Mouse (Mus musculus) liver, embryonic 14.5 days (tissue): Measurements from ENCODE around the gene Hbb-bs. TPM values are rescaled to one million over a fixed set of nuclear protein-coding genes. Genes with fewer than 3 reads are reported as not detected.

Experiments
- ATAC-seq: fragments of 200-750 bp; cut with Nextera tagmentation; 2 replicates; pipeline ENCODE4 v1.8.0; 2017; ENCODE audit warnings: moderate number of reproducible peaks, mild to moderate bottlenecking, moderate library complexity; ENCODE audit not compliant: insufficient read depth
- DNase-seq, 3 experiments: peaks; one replicate each; pipeline ENCODE4 v3.0.0-alpha.2; 2012 to 2013; ENCODE audit warnings: low read depth in 3 of 3, low spot score in 3 of 3
- H3K27ac ChIP-seq: fragments of 300-500 bp; sonication (generic); 2 replicates; pipeline ENCODE4 v1.5.1; 2014; ENCODE audit warnings: moderate library complexity, mild to moderate bottlenecking, control low read depth, inconsistent platforms
- H3K27me3 ChIP-seq: fragments of 300-500 bp; sonication (generic); 2 replicates; pipeline ENCODE4 v1.6.1; 2014; ENCODE audit warnings: mild to moderate bottlenecking, low read length, moderate library complexity; ENCODE audit not compliant: control insufficient read depth, insufficient read depth
- H3K36me3 ChIP-seq: fragments of 300-500 bp; sonication (generic); replicated peaks from 2 replicates; pipeline ENCODE4 v1.6.1; 2014; ENCODE audit warnings: low read depth; ENCODE audit not compliant: control insufficient read depth, insufficient read depth
- H3K4me1 ChIP-seq, 2 experiments: fragments of 200-500 bp in 1 of 2; fragments of 300-500 bp in 1 of 2; sonication (generic) in 1 of 2; replicated peaks; 2 replicates each; pipeline ENCODE4 v1.6.1; 2012 to 2014; ENCODE audit warnings: antibody characterized with exemption in 1 of 2, inconsistent platforms in 1 of 2, low read length in 1 of 2; ENCODE audit not compliant: control insufficient read depth in 2 of 2, insufficient read depth in 2 of 2
- H3K4me2 ChIP-seq: fragments of 300-500 bp; sonication (generic); 2 replicates; pipeline ENCODE4 v1.6.1; 2014; ENCODE audit warnings: low read depth, mild to moderate bottlenecking, control low read depth, moderate library complexity
- H3K4me3 ChIP-seq, 2 experiments: fragments of 200-500 bp in 1 of 2; fragments of 300-500 bp in 1 of 2; sonication (generic) in 1 of 2; 2 replicates each; pipeline ENCODE4 v1.5.1; 2012 to 2014; ENCODE audit warnings: low read depth in 2 of 2, low read length in 2 of 2, mild to moderate bottlenecking in 2 of 2, control low read depth in 1 of 2, inconsistent platforms in 1 of 2, moderate library complexity in 1 of 2; ENCODE audit not compliant: insufficient read depth in 1 of 2
- H3K9ac ChIP-seq: fragments of 300-500 bp; sonication (generic); replicated peaks from 2 replicates; pipeline ENCODE4 v1.6.1; 2014; ENCODE audit warnings: mild to moderate bottlenecking, control low read depth, moderate library complexity
- H3K9me3 ChIP-seq: fragments of 300-500 bp; sonication (generic); 2 replicates; pipeline ENCODE4 v1.6.1; 2016; ENCODE audit warnings: low read length, mixed read lengths; ENCODE audit not compliant: control insufficient read depth
- CTCF ChIP-seq: IDR thresholded peaks from 2 replicates; pipeline ENCODE4 v1.5.1; 2016; ENCODE audit warnings: antibody characterized with exemption, low read depth, control low read depth
- EP300 ChIP-seq: IDR thresholded peaks from 2 replicates; pipeline ENCODE4 v1.6.1; 2016; ENCODE audit warnings: antibody characterized with exemption, low read depth
- WGBS: fragments of 180-500 bp; shearing (Covaris S2); extraction: QIAGEN DNeasy Blood & Tissue Kit; methylation state at CpG from one replicate; pipeline ENCODE4 v1.1.7; 2014; ENCODE audit not compliant: insufficient replicate concordance; 5-methylcytosine and 5-hydroxymethylcytosine counted together
- polyA plus RNA-seq, 2 experiments: library from polyadenylated mRNA; depleted of rRNA in 1 of 2; stranded (reverse) in 1 of 2; unstranded in 1 of 2; fragments of >200 nt; fragmentation: Nextera tagmentation in 1 of 2; extraction: Ambion mirVana in 1 of 2; gene quantifications; 2 replicates each; pipeline versions ENCODE4 v1.2.1 to v1.2.3; 2012 to 2014

The Hbb-bs gene
- polyA plus RNA-seq, 2 experiments = 131,477 to 209,901 TPM

GRCm38 (mm10) chr7:103865716-103866115, 37.8 kb upstream of the Hbb-bs start:
- peak overlapping the region in 1 of 2 experiments; percentile 15; a peak in 3 of 4 replicates for H3K4me3 ChIP-seq
- TF ChIP-seq CTCF (0 out of 2 replicates have a peak, but pooled peaks have one; percentile 4), EP300 (peak; percentile 99)
- H3K4me1 ChIP-seq = peaks cover 71 to 76% of the 10 kb centered on the region in 2 experiments
- peak; percentile 87 for ATAC-seq
- H3K36me3 ChIP-seq = no peaks in the 10 kb centered on the region
- H3K4me2 ChIP-seq = peak overlapping the region; percentile 58
- peak overlapping the region; percentile 98 for H3K27ac ChIP-seq
- peak overlapping the region; percentile 82 for H3K9ac ChIP-seq
- no peaks in the 10 kb centered on the region for H3K27me3 ChIP-seq
- H3K9me3 ChIP-seq = no peaks in the 10 kb centered on the region
- DNase-seq = peak in 2 of 3 experiments; percentile 88 to 94

GRCm38 (mm10) chr7:103861531-103861930, 33.6 kb upstream of the Hbb-bs start:
- H3K4me2 ChIP-seq = peak overlapping the region; percentile 52
- no peak overlapping the region for H3K4me3 ChIP-seq
- H3K27me3 ChIP-seq = no peaks in the 10 kb centered on the region
- H3K36me3 ChIP-seq = no peaks in the 10 kb centered on the region
- H3K9ac ChIP-seq = peak overlapping the region; percentile 73
- ATAC-seq = no peak
- H3K9me3 ChIP-seq = no peaks in the 10 kb centered on the region
- WGBS = 39% methylated on average over 3 of the region's 3 CpGs
- H3K4me1 ChIP-seq = peaks cover 55 to 66% of the 10 kb centered on the region in 2 experiments
- H3K27ac ChIP-seq = peak overlapping the region; percentile 98
- DNase-seq = no peak
- no peak for TF ChIP-seq EP300
- no peak for TF ChIP-seq CTCF

DNA sequence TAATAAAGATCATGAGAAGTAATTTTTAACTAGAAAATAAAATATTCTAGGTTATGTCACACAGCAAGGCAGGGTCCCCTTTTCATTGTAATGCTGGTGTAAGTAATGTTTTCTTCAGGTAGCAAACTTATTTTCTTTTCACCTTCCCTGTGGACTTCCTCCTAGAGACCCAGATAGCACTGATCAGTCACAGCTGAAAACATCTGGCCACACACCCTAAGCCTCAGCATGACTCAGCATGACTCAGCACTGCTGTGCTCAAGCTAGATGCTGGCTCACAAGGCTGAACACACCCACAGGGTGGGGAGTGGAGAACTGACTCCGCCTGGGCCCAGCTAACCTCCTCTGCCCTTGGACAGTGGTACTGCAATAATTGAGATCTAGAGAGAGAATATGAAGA, 33.0 kb upstream of the Hbb-bs start:
- peaks cover 49 to 60% of the 10 kb centered on the region in 2 experiments for H3K4me1 ChIP-seq
- H3K36me3 ChIP-seq = no peaks in the 10 kb centered on the region
- peak; percentile 94 to 100 (median 100) for DNase-seq
- H3K4me3 ChIP-seq = no peak overlapping the region
- H3K27ac ChIP-seq = peak overlapping the region; percentile 98
- no peaks in the 10 kb centered on the region for H3K9me3 ChIP-seq
- WGBS = 9% methylated on average over 1 of the region's 1 CpGs
- no peaks in the 10 kb centered on the region for H3K27me3 ChIP-seq
- H3K4me2 ChIP-seq = peak overlapping the region; percentile 70
- TF ChIP-seq CTCF = peak; percentile 78
- peak; percentile 99 for TF ChIP-seq EP300
- peak; percentile 82 for ATAC-seq
- H3K9ac ChIP-seq = peak overlapping the region; percentile 84

GRCm38 (mm10) chr7:103859076-103859475, 31.2 kb upstream of the Hbb-bs start:
- no peak for TF ChIP-seq CTCF
- TF ChIP-seq EP300 = peak; percentile 97
- Histone ChIP-seq H3K27ac (peak overlapping the region; percentile 98), H3K4me2 (peak overlapping the region; percentile 70), H3K27me3 (no peaks in the 10 kb centered on the region), H3K4me1 (peaks cover 50 to 58% of the 10 kb centered on the region in 2 experiments), H3K9ac (peak overlapping the region; percentile 77), H3K9me3 (no peaks in the 10 kb centered on the region), H3K4me3 (peak overlapping the region in 1 of 2 experiments; percentile 26; a peak in 2 of 4 replicates), H3K36me3 (no peaks in the 10 kb centered on the region)
- WGBS = 7% methylated on average over 2 of the region's 2 CpGs
- ATAC-seq (peak; percentile 86), DNase-seq (peak in 2 of 3 experiments; percentile 94 to 95)

- 38% methylated on average over 1 of the region's 1 CpGs for WGBS
- Histone ChIP-seq H3K27ac (peak overlapping the region; percentile 70), H3K4me3 (no peak overlapping the region), H3K4me2 (no peak overlapping the region), H3K36me3 (no peaks in the 10 kb centered on the region), H3K4me1 (peaks cover 33% of the 10 kb centered on the region in 2 experiments), H3K9ac (peak overlapping the region; percentile 16; the same call in 1 of the 2 replicates), H3K9me3 (no peaks in the 10 kb centered on the region), H3K27me3 (no peaks in the 10 kb centered on the region)
- ATAC-seq (no peak; the same call in 1 of the 2 replicates), DNase-seq (no peak)
- TF ChIP-seq EP300 (peak; percentile 78), CTCF (no peak)
These were observed 26.8 kb upstream of the Hbb-bs start for GRCm38 (mm10) chr7:103854669-103855068.
